Mouse (Mus musculus) lung, postnatal 14 days (tissue): ENCODE measurements at regions not wholly inside any gene's neighbourhood (a gene's known extent, or its start where the extent isn't known, plus 50 kb on each side); places are given as distances from the start of the nearest gene placed in this dataset.
"Not testable (repeated sequence)": the region's sequence is repeated elsewhere in the genome, so short reads cannot be mapped to it uniquely, and the experiment has no call there.

Experiments used
- DNase-seq: peaks from one replicate; pipeline ENCODE4 v3.0.0; 2021

GRCm38 (mm10) chr16:8246445-8246844 is 178.5 kb downstream of the Tmem114 start:
- no peak for DNase-seq

GRCm38 (mm10) chr16:8245612-8246011 is 179.3 kb downstream of the Tmem114 start:
- no peak for DNase-seq

GRCm38 (mm10) chr16:8234351-8234750 is 190.6 kb downstream of the Tmem114 start:
- no peak for DNase-seq

- no peak for DNase-seq
Measured at GRCm38 (mm10) chr16:8232079-8232478, 192.9 kb downstream of the Tmem114 start.

GRCm38 (mm10) chr16:8223625-8224300 is 201.2 kb downstream of the Tmem114 start:
- DNase-seq = no peak

GRCm38 (mm10) chr16:8208251-8209181 is 216.4 kb downstream of the Tmem114 start:
- DNase-seq = peak; percentile 0

GRCm38 (mm10) chr16:8205014-8205413 is 219.9 kb downstream of the Tmem114 start:
- no peak for DNase-seq

GRCm38 (mm10) chr16:8201306-8201705 is 223.6 kb downstream of the Tmem114 start:
- no peak for DNase-seq

GRCm38 (mm10) chr16:8198771-8199562 is 226.0 kb downstream of the Tmem114 start:
- no peak for DNase-seq

GRCm38 (mm10) chr16:8189472-8190240 is 235.3 kb downstream of the Tmem114 start:
- DNase-seq = no peak

- no peak for DNase-seq
Measured at GRCm38 (mm10) chr16:8189071-8189470, 235.9 kb downstream of the Tmem114 start.

GRCm38 (mm10) chr16:8188505-8188904 is 236.4 kb downstream of the Tmem114 start:
- no peak for DNase-seq

- no peak for DNase-seq
Measured at GRCm38 (mm10) chr16:8184781-8185180, 240.2 kb downstream of the Tmem114 start.

- DNase-seq = no peak
Measured at GRCm38 (mm10) chr16:8178946-8179345, 246.0 kb downstream of the Tmem114 start.

GRCm38 (mm10) chr16:8177226-8177625 is 247.7 kb downstream of the Tmem114 start:
- DNase-seq = not testable (repeated sequence)

- DNase-seq = no peak
Measured at GRCm38 (mm10) chr16:8176126-8176525, 248.8 kb downstream of the Tmem114 start.
